Mouse (Mus musculus): ENCODE data around the gene U2af1l4. TPM values are rescaled to one million over a fixed set of nuclear protein-coding genes. Genes with fewer than 3 reads are reported as not detected.
A peak's percentile ranks its signal among the peaks of the same experiment; 100 is the strongest.

Gene U2af1l4
- polyA plus RNA-seq, 1 experiment from 2014 or later, result 97.8 TPM

Small RNAs within 50 kb of the gene (microRNA-seq; reads per million reads assigned to microRNA genes)
- gene Gm38670 (3.4 reads per million, percentile 12 among the genes with 10 or more reads in this experiment), gene Mir3569 (not detected)

Other genes starting within 250 kb of the U2af1l4 start
- 6.1 and 18.8 TPM in 2 replicates for gene Syne4, start 248.5 kb upstream of the U2af1l4 start, polyA plus RNA-seq (2015; fragmentation: Nextera tagmentation; extraction: Ambion mirVana)
- gene E130208F15Rik, start 241.6 kb upstream of the U2af1l4 start, polyA plus RNA-seq (2015; fragmentation: Nextera tagmentation; extraction: Ambion mirVana), result 5.1 TPM in 1 of 2 replicates, not detected in the other
- 14.4 and 17.5 TPM in 2 replicates for gene Sdhaf1, start 239.4 kb upstream of the U2af1l4 start, polyA plus RNA-seq (2015; fragmentation: Nextera tagmentation; extraction: Ambion mirVana)
- gene Lrfn3, start 200.5 kb upstream of the U2af1l4 start, polyA plus RNA-seq (2015; fragmentation: Nextera tagmentation; extraction: Ambion mirVana), result 1.4 and 2.1 TPM in 2 replicates
- 27.1 and 46.0 TPM in 2 replicates for gene Tyrobp, start 149.5 kb upstream of the U2af1l4 start, polyA plus RNA-seq (2015; fragmentation: Nextera tagmentation; extraction: Ambion mirVana)
- gene Hcst, start 143.4 kb upstream of the U2af1l4 start, polyA plus RNA-seq (2015; fragmentation: Nextera tagmentation; extraction: Ambion mirVana), result 0.98 and 2.7 TPM in 2 replicates
- 0.76 and 1.5 TPM in 2 replicates for gene Nfkbid, start 141.6 kb upstream of the U2af1l4 start, polyA plus RNA-seq (2015; fragmentation: Nextera tagmentation; extraction: Ambion mirVana)
- 14.7 and 21.7 TPM in 2 replicates for gene Aplp1, start 117.8 kb upstream of the U2af1l4 start, polyA plus RNA-seq (2015; fragmentation: Nextera tagmentation; extraction: Ambion mirVana)
- gene Kirrel2, start 105.6 kb upstream of the U2af1l4 start, polyA plus RNA-seq (2015; fragmentation: Nextera tagmentation; extraction: Ambion mirVana), result 0.16 TPM in 2 replicates
- 0.09 and 0.14 TPM in 2 replicates for gene Nphs1, start 105.0 kb upstream of the U2af1l4 start, polyA plus RNA-seq (2015; fragmentation: Nextera tagmentation; extraction: Ambion mirVana)
- 0.15 and 0.74 TPM in 2 replicates for gene Prodh2, start 69.7 kb upstream of the U2af1l4 start, polyA plus RNA-seq (2015; fragmentation: Nextera tagmentation; extraction: Ambion mirVana)
- gene Arhgap33, start 28.2 kb upstream of the U2af1l4 start, polyA plus RNA-seq (2015; fragmentation: Nextera tagmentation; extraction: Ambion mirVana), result 6.2 and 8.1 TPM in 2 replicates
- gene Hspb6, start 11.1 kb upstream of the U2af1l4 start, polyA plus RNA-seq (2015; fragmentation: Nextera tagmentation; extraction: Ambion mirVana), result 155 and 176 TPM in 2 replicates
- gene Proser3, start 11.0 kb upstream of the U2af1l4 start, polyA plus RNA-seq (2015; fragmentation: Nextera tagmentation; extraction: Ambion mirVana), result 8.0 and 9.4 TPM in 2 replicates
- gene Lin37, start 3.5 kb upstream of the U2af1l4 start, polyA plus RNA-seq (2015; fragmentation: Nextera tagmentation; extraction: Ambion mirVana), result 32.7 and 33.1 TPM in 2 replicates
- gene Gm49396, start within 50 bp of the U2af1l4 start, polyA plus RNA-seq (2015; fragmentation: Nextera tagmentation; extraction: Ambion mirVana), result 8.4 and 10.8 TPM in 2 replicates
- gene Psenen, start 326 bp downstream of the U2af1l4 start, polyA plus RNA-seq (2015; fragmentation: Nextera tagmentation; extraction: Ambion mirVana), result 104 and 106 TPM in 2 replicates
- gene Igflr1, start 2.1 kb downstream of the U2af1l4 start, polyA plus RNA-seq (2015; fragmentation: Nextera tagmentation; extraction: Ambion mirVana), result 3.7 and 4.0 TPM in 2 replicates
- 4.2 and 4.4 TPM in 2 replicates for gene Kmt2b, start 25.4 kb downstream of the U2af1l4 start, polyA plus RNA-seq (2015; fragmentation: Nextera tagmentation; extraction: Ambion mirVana)
- gene Zbtb32, start 35.6 kb downstream of the U2af1l4 start, polyA plus RNA-seq (2015; fragmentation: Nextera tagmentation; extraction: Ambion mirVana), result 0.14 and 0.23 TPM in 2 replicates
- gene Upk1a, start 49.5 kb downstream of the U2af1l4 start, polyA plus RNA-seq (2015; fragmentation: Nextera tagmentation; extraction: Ambion mirVana), result 0.43 and 1.4 TPM in 2 replicates
- gene Cox6b1, start 62.9 kb downstream of the U2af1l4 start, polyA plus RNA-seq (2015; fragmentation: Nextera tagmentation; extraction: Ambion mirVana), result 1,740 and 2,396 TPM in 2 replicates
- not detected in 2 replicates for gene Etv2, start 72.6 kb downstream of the U2af1l4 start, polyA plus RNA-seq (2015; fragmentation: Nextera tagmentation; extraction: Ambion mirVana)
- 73.7 and 92.8 TPM in 2 replicates for gene Rbm42, start 87.0 kb downstream of the U2af1l4 start, polyA plus RNA-seq (2015; fragmentation: Nextera tagmentation; extraction: Ambion mirVana)
- gene Haus5, start 101.7 kb downstream of the U2af1l4 start, polyA plus RNA-seq (2015; fragmentation: Nextera tagmentation; extraction: Ambion mirVana), result 23.4 and 33.8 TPM in 2 replicates
- not detected in 2 replicates for gene Pmis2, start 108.3 kb downstream of the U2af1l4 start, polyA plus RNA-seq (2015; fragmentation: Nextera tagmentation; extraction: Ambion mirVana)
- gene 2200002J24Rik, start 135.6 kb downstream of the U2af1l4 start, polyA plus RNA-seq (2015; fragmentation: Nextera tagmentation; extraction: Ambion mirVana), result 1.0 and 1.4 TPM in 2 replicates
- 0.37 and 0.62 TPM in 2 replicates for gene Atp4a, start 148.9 kb downstream of the U2af1l4 start, polyA plus RNA-seq (2015; fragmentation: Nextera tagmentation; extraction: Ambion mirVana)
- gene Tmem147, start 166.2 kb downstream of the U2af1l4 start, polyA plus RNA-seq (2015; fragmentation: Nextera tagmentation; extraction: Ambion mirVana), result 167 and 172 TPM in 2 replicates
- 0.13 TPM in 1 of 2 replicates, not detected in the other for gene Gapdhs, start 180.4 kb downstream of the U2af1l4 start, polyA plus RNA-seq (2015; fragmentation: Nextera tagmentation; extraction: Ambion mirVana)
- 1.2 and 1.5 TPM in 2 replicates for gene Sbsn, start 188.2 kb downstream of the U2af1l4 start, polyA plus RNA-seq (2015; fragmentation: Nextera tagmentation; extraction: Ambion mirVana)
- gene Dmkn, start 200.5 kb downstream of the U2af1l4 start, polyA plus RNA-seq (2015; fragmentation: Nextera tagmentation; extraction: Ambion mirVana), result 2.8 and 3.6 TPM in 2 replicates
- gene Krtdap, start 224.6 kb downstream of the U2af1l4 start, polyA plus RNA-seq (2015; fragmentation: Nextera tagmentation; extraction: Ambion mirVana), result 3.8 and 6.4 TPM in 2 replicates

Measured in heart, embryonic 15.5 days (tissue).